Mouse (Mus musculus) MEL (cell line): Measurements from ENCODE around the gene Maml3.

ENCODE experiments used
- CHD1 ChIP-seq: IDR thresholded peaks from 2 replicates; pipeline ENCODE4 v1.6.1; 2012; ENCODE audit warnings: low read depth, mild to moderate bottlenecking, inconsistent platforms, low read length, improper control_type of control experiment
- CTCF ChIP-seq, 3 experiments: IDR thresholded peaks in 2 of 3; conservative IDR thresholded peaks in 1 of 3; 2 replicates each; pipeline ENCODE4 v1.5.1; 2011 to 2012; ENCODE audit warnings: low read length in 3 of 3, low read depth in 2 of 3, mild to moderate bottlenecking in 2 of 3, improper control_type of control experiment in 1 of 3, inconsistent platforms in 1 of 3, mixed read lengths in 1 of 3, moderate library complexity in 1 of 3; ENCODE audit not compliant: control insufficient read depth in 1 of 3, insufficient read depth in 1 of 3, poor library complexity in 1 of 3, severe bottlenecking in 1 of 3
- GABPA ChIP-seq: IDR thresholded peaks from 2 replicates; pipeline ENCODE4 v1.6.1; 2012; ENCODE audit warnings: low read depth, mild to moderate bottlenecking, inconsistent platforms, low read length, improper control_type of control experiment, moderate library complexity
- MAX ChIP-seq: IDR thresholded peaks from 2 replicates; pipeline ENCODE4 v1.6.1; 2011; ENCODE audit warnings: low read length, improper control_type of control experiment
- MAZ ChIP-seq: IDR thresholded peaks from 2 replicates; pipeline ENCODE4 v1.6.1; 2012; ENCODE audit warnings: low read depth, mild to moderate bottlenecking, inconsistent platforms, low read length, improper control_type of control experiment
- POLR2A ChIP-seq, 2 experiments: IDR thresholded peaks; 2 replicates each; pipeline ENCODE4 v1.6.1; 2011 to 2012; ENCODE audit warnings: low read length in 2 of 2, mild to moderate bottlenecking in 2 of 2, control low read depth in 1 of 2, improper control_type of control experiment in 1 of 2, low read depth in 1 of 2, moderate library complexity in 1 of 2; ENCODE audit not compliant: control insufficient read depth in 1 of 2, insufficient read depth in 1 of 2, poor library complexity in 1 of 2
- POLR2AphosphoS2 ChIP-seq: IDR thresholded peaks from 2 replicates; pipeline ENCODE4 v1.6.1; 2011; ENCODE audit warnings: low read length, improper control_type of control experiment
- TBP ChIP-seq: IDR thresholded peaks from 2 replicates; pipeline ENCODE4 v1.8.0; 2011; ENCODE audit warnings: low read depth, low read length, improper control_type of control experiment
- ZKSCAN1 ChIP-seq: IDR thresholded peaks from 2 replicates; pipeline ENCODE4 v1.6.1; 2012; ENCODE audit warnings: low read depth, mild to moderate bottlenecking, inconsistent platforms, low read length, improper control_type of control experiment, moderate library complexity

DNA sequence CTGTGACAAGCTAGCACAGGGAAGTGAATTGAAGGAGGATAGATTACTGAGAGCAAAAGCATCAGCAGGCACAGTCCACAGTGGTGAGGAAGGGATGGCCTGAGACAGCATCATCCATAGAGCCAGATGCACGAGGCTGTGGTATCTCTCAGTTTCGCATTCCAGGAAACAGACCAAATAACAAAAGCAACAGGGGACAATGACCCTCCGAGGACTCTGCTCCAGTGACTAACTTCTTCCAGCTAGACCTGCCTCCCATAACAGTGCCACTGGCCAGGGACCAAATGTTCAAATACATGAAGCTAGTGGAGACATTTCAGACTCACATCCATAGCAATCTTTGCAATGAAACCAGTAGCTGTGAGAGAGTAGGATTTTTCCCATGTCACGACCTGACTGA is 43.4 kb upstream of the Maml3 start:
- TF ChIP-seq CTCF (IDR thresholded peaks at IDR 0.05 in 2 of 3, conservative IDR thresholded peaks at IDR 0.05 in 1 of 3; ENCODE audit: control insufficient read depth in 1 of 3, insufficient read depth in 1 of 3, low read depth in 2 of 3, low read length in 3 of 3, poor library complexity in 1 of 3, severe bottlenecking in 1 of 3) (no peak), POLR2A (IDR thresholded peaks at IDR 0.05; ENCODE audit: control insufficient read depth in 1 of 2, insufficient read depth in 1 of 2, low read depth in 1 of 2, low read length in 2 of 2, poor library complexity in 1 of 2) (no peak), POLR2AphosphoS2 (no peak), ZKSCAN1 (no peak), GABPA (no peak), CHD1 (no peak), MAZ (no peak), TBP (no peak), MAX (no peak)
